Mouse (Mus musculus): ENCODE data around the gene Frmd4a. TPM values are rescaled to one million over a fixed set of nuclear protein-coding genes. Genes with fewer than 3 reads are reported as not detected.

The Frmd4a gene
- polyA plus RNA-seq, 1 experiment = 13.5 TPM

GRCm38 (mm10) chr2:4529254-4529729, 511.8 kb downstream of the Frmd4a start:
- Histone ChIP-seq H3K27me3 (ENCODE audit: control insufficient read depth, insufficient read depth, low read length) (no peaks in the 10 kb centered on the region), H3K27ac (ENCODE audit: insufficient read depth, low read length) (no peak overlapping the region), H3K4me1 (ENCODE audit: control insufficient read depth, insufficient read depth, insufficient read length) (no peaks in the 10 kb centered on the region), H3K4me3 (ENCODE audit: extremely low read depth, insufficient read depth, insufficient read length) (no peak overlapping the region), H3K36me3 (ENCODE audit: control insufficient read depth, insufficient read depth, low read length) (no peaks in the 10 kb centered on the region)
- TF ChIP-seq POLR2A (IDR thresholded peaks at IDR 0.05; ENCODE audit: low read depth, low read length) (no peak), CTCF (IDR thresholded peaks at IDR 0.05; ENCODE audit: extremely low read depth, insufficient read depth, insufficient read length, insufficient replicate concordance) (no peak)
- DNase-seq (ENCODE audit: low read depth in 1 of 2, low spot score in 2 of 2) = no peak
- 96% methylated on average over 9 of the region's 9 CpGs for WGBS

- Histone ChIP-seq H3K4me1 (ENCODE audit: control insufficient read depth, insufficient read depth, insufficient read length) (no peaks in the 10 kb centered on the region), H3K27ac (ENCODE audit: insufficient read depth, low read length) (no peak overlapping the region), H3K36me3 (ENCODE audit: control insufficient read depth, insufficient read depth, low read length) (no peaks in the 10 kb centered on the region), H3K4me3 (ENCODE audit: extremely low read depth, insufficient read depth, insufficient read length) (no peak overlapping the region), H3K27me3 (ENCODE audit: control insufficient read depth, insufficient read depth, low read length) (no peaks in the 10 kb centered on the region)
- 37% methylated on average over 11 of the region's 11 CpGs for WGBS
- no peak for TF ChIP-seq CTCF (IDR thresholded peaks at IDR 0.05; ENCODE audit: extremely low read depth, insufficient read depth, insufficient read length, insufficient replicate concordance)
- no peak for TF ChIP-seq POLR2A (IDR thresholded peaks at IDR 0.05; ENCODE audit: low read depth, low read length)
- no peak for DNase-seq (ENCODE audit: low read depth in 1 of 2, low spot score in 2 of 2)
These were observed 514.1 kb downstream of the Frmd4a start for GRCm38 (mm10) chr2:4531533-4532197.

DNA sequence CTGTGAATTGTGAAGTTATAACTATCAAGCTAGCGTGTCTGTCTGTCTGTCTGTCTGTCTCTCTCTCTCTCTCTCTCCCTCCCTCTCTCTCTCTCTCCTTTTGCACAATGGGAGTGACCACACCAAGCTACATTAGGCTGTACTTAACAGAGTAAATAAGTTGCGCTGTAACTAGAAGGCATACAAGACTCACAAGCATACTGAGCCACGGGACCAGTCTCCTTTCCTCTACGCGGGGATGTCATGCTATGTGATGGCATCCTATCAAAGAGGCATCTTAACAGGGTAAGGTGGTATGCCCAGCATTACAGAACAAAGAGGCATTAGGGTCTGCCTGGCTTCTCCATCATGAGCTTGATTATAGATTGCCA, 514.7 kb downstream of the Frmd4a start:
- WGBS = 93% methylated on average over 5 of the region's 5 CpGs
- no peak overlapping the region for H3K4me3 ChIP-seq (ENCODE audit: extremely low read depth, insufficient read depth, insufficient read length)
- H3K27ac ChIP-seq (ENCODE audit: insufficient read depth, low read length) = no peak overlapping the region
- H3K4me1 ChIP-seq (ENCODE audit: control insufficient read depth, insufficient read depth, insufficient read length) = no peaks in the 10 kb centered on the region
- DNase-seq (ENCODE audit: low read depth in 1 of 2, low spot score in 2 of 2) = no peak
- H3K27me3 ChIP-seq (ENCODE audit: control insufficient read depth, insufficient read depth, low read length) = no peaks in the 10 kb centered on the region
- no peaks in the 10 kb centered on the region for H3K36me3 ChIP-seq (ENCODE audit: control insufficient read depth, insufficient read depth, low read length)
- TF ChIP-seq POLR2A (IDR thresholded peaks at IDR 0.05; ENCODE audit: low read depth, low read length) (no peak), CTCF (IDR thresholded peaks at IDR 0.05; ENCODE audit: extremely low read depth, insufficient read depth, insufficient read length, insufficient replicate concordance) (no peak)

GRCm38 (mm10) chr2:4532945-4533344, 515.4 kb downstream of the Frmd4a start:
- no peak for DNase-seq (ENCODE audit: low read depth in 1 of 2, low spot score in 2 of 2)
- Histone ChIP-seq H3K27ac (ENCODE audit: insufficient read depth, low read length) (no peak overlapping the region), H3K4me3 (ENCODE audit: extremely low read depth, insufficient read depth, insufficient read length) (no peak overlapping the region), H3K27me3 (ENCODE audit: control insufficient read depth, insufficient read depth, low read length) (no peaks in the 10 kb centered on the region), H3K4me1 (ENCODE audit: control insufficient read depth, insufficient read depth, insufficient read length) (no peaks in the 10 kb centered on the region), H3K36me3 (ENCODE audit: control insufficient read depth, insufficient read depth, low read length) (no peaks in the 10 kb centered on the region)
- no peak for TF ChIP-seq POLR2A (IDR thresholded peaks at IDR 0.05; ENCODE audit: low read depth, low read length)
- TF ChIP-seq CTCF (IDR thresholded peaks at IDR 0.05; ENCODE audit: extremely low read depth, insufficient read depth, insufficient read length, insufficient replicate concordance) = no peak
- 79% methylated on average over 6 of the region's 6 CpGs for WGBS

GRCm38 (mm10) chr2:4535187-4535864, 517.8 kb downstream of the Frmd4a start:
- no peak overlapping the region for H3K4me3 ChIP-seq (ENCODE audit: extremely low read depth, insufficient read depth, insufficient read length)
- WGBS = 90% methylated on average over 9 of the region's 9 CpGs
- no peak for DNase-seq (ENCODE audit: low read depth in 1 of 2, low spot score in 2 of 2)
- no peaks in the 10 kb centered on the region for H3K27me3 ChIP-seq (ENCODE audit: control insufficient read depth, insufficient read depth, low read length)
- TF ChIP-seq POLR2A (IDR thresholded peaks at IDR 0.05; ENCODE audit: low read depth, low read length) (no peak), CTCF (IDR thresholded peaks at IDR 0.05; ENCODE audit: extremely low read depth, insufficient read depth, insufficient read length, insufficient replicate concordance) (no peak)
- H3K4me1 ChIP-seq (ENCODE audit: control insufficient read depth, insufficient read depth, insufficient read length) = no peaks in the 10 kb centered on the region
- no peak overlapping the region for H3K27ac ChIP-seq (ENCODE audit: insufficient read depth, low read length)
- no peaks in the 10 kb centered on the region for H3K36me3 ChIP-seq (ENCODE audit: control insufficient read depth, insufficient read depth, low read length)

- H3K4me3 ChIP-seq (ENCODE audit: extremely low read depth, insufficient read depth, insufficient read length) = no peak overlapping the region
- TF ChIP-seq POLR2A (IDR thresholded peaks at IDR 0.05; ENCODE audit: low read depth, low read length) (no peak), CTCF (IDR thresholded peaks at IDR 0.05; ENCODE audit: extremely low read depth, insufficient read depth, insufficient read length, insufficient replicate concordance) (no peak)
- no peak overlapping the region for H3K27ac ChIP-seq (ENCODE audit: insufficient read depth, low read length)
- 80% methylated on average over 4 of the region's 4 CpGs for WGBS
- H3K4me1 ChIP-seq (ENCODE audit: control insufficient read depth, insufficient read depth, insufficient read length) = no peaks in the 10 kb centered on the region
- no peaks in the 10 kb centered on the region for H3K36me3 ChIP-seq (ENCODE audit: control insufficient read depth, insufficient read depth, low read length)
- no peaks in the 10 kb centered on the region for H3K27me3 ChIP-seq (ENCODE audit: control insufficient read depth, insufficient read depth, low read length)
- no peak for DNase-seq (ENCODE audit: low read depth in 1 of 2, low spot score in 2 of 2)
These were observed 523.8 kb downstream of the Frmd4a start for GRCm38 (mm10) chr2:4541330-4541729.

All from spleen, adult 2 months (tissue).